Mouse (Mus musculus): ENCODE measurements at regions not wholly inside any gene's neighbourhood (a gene's known extent, or its start where the extent isn't known, plus 50 kb on each side); places are given as distances from the start of the nearest gene placed in this dataset.

- no peaks in the 10 kb centered on the region for H3K27me3 ChIP-seq (ENCODE audit: control insufficient read depth, insufficient read depth, low read length)
- no peak overlapping the region for H3K4me2 ChIP-seq
- no peak overlapping the region for H3K4me3 ChIP-seq (ENCODE audit: low read depth, low read length)
- no peaks in the 10 kb centered on the region for H3K36me3 ChIP-seq (ENCODE audit: control insufficient read depth, insufficient read depth, low read length)
- no peak overlapping the region for H3K27ac ChIP-seq (ENCODE audit: low read depth, low read length)
- WGBS = 61% methylated on average over 2 of the region's 2 CpGs
- no peak for ATAC-seq (ENCODE audit: low FRiP score)
- no peaks in the 10 kb centered on the region for H3K4me1 ChIP-seq (ENCODE audit: control insufficient read depth, insufficient read depth, low read length)
- H3K9ac ChIP-seq (ENCODE audit: low read length) = no peak overlapping the region
- no peak for DNase-seq (ENCODE audit: low spot score, missing footprints)
- no peaks in the 10 kb centered on the region for H3K9me3 ChIP-seq (ENCODE audit: control insufficient read depth, low read length)
Observed at GRCm38 (mm10) chr11:71897551-71897950, 139.8 kb downstream of the Aipl1 start.

- Histone ChIP-seq H3K9ac (ENCODE audit: low read length) (no peak overlapping the region), H3K27me3 (ENCODE audit: control insufficient read depth, insufficient read depth, low read length) (no peaks in the 10 kb centered on the region), H3K4me2 (no peak overlapping the region), H3K4me1 (ENCODE audit: control insufficient read depth, insufficient read depth, low read length) (no peaks in the 10 kb centered on the region), H3K9me3 (ENCODE audit: control insufficient read depth, low read length) (no peaks in the 10 kb centered on the region), H3K36me3 (ENCODE audit: control insufficient read depth, insufficient read depth, low read length) (no peaks in the 10 kb centered on the region), H3K27ac (ENCODE audit: low read depth, low read length) (no peak overlapping the region), H3K4me3 (ENCODE audit: low read depth, low read length) (no peak overlapping the region)
- DNase-seq (ENCODE audit: low spot score, missing footprints) (no peak), ATAC-seq (ENCODE audit: low FRiP score) (no peak)
- WGBS = 69% methylated on average over 3 of the region's 3 CpGs
Observed at GRCm38 (mm10) chr11:71897141-71897540, 140.2 kb downstream of the Aipl1 start.

- Histone ChIP-seq H3K9me3 (ENCODE audit: control insufficient read depth, low read length) (no peaks in the 10 kb centered on the region), H3K4me3 (ENCODE audit: low read depth, low read length) (no peak overlapping the region), H3K36me3 (ENCODE audit: control insufficient read depth, insufficient read depth, low read length) (no peaks in the 10 kb centered on the region), H3K27me3 (ENCODE audit: control insufficient read depth, insufficient read depth, low read length) (no peaks in the 10 kb centered on the region), H3K4me2 (no peak overlapping the region), H3K9ac (ENCODE audit: low read length) (no peak overlapping the region), H3K4me1 (ENCODE audit: control insufficient read depth, insufficient read depth, low read length) (no peaks in the 10 kb centered on the region), H3K27ac (ENCODE audit: low read depth, low read length) (no peak overlapping the region)
- ATAC-seq (ENCODE audit: low FRiP score) = no peak
- WGBS = 74% methylated on average over 1 of the region's 1 CpGs
- no peak for DNase-seq (ENCODE audit: low spot score, missing footprints)
Observed at GRCm38 (mm10) chr11:71891181-71891580, 141.5 kb downstream of the Wscd1 start.

- Histone ChIP-seq H3K4me2 (no peak overlapping the region), H3K27me3 (ENCODE audit: control insufficient read depth, insufficient read depth, low read length) (no peaks in the 10 kb centered on the region), H3K4me1 (ENCODE audit: control insufficient read depth, insufficient read depth, low read length) (no peaks in the 10 kb centered on the region), H3K27ac (ENCODE audit: low read depth, low read length) (no peak overlapping the region), H3K4me3 (ENCODE audit: low read depth, low read length) (no peak overlapping the region), H3K36me3 (ENCODE audit: control insufficient read depth, insufficient read depth, low read length) (no peaks in the 10 kb centered on the region), H3K9ac (ENCODE audit: low read length) (no peak overlapping the region), H3K9me3 (ENCODE audit: control insufficient read depth, low read length) (no peaks in the 10 kb centered on the region)
- DNase-seq (ENCODE audit: low spot score, missing footprints) (no peak), ATAC-seq (ENCODE audit: low FRiP score) (no peak)
- WGBS = 91% methylated on average over 4 of the region's 4 CpGs
Observed at GRCm38 (mm10) chr11:71889161-71889560, 139.4 kb downstream of the Wscd1 start.

GRCm38 (mm10) chr11:71887211-71887610 lies 137.5 kb downstream of the Wscd1 start:
- ATAC-seq (ENCODE audit: low FRiP score) (no peak), DNase-seq (ENCODE audit: low spot score, missing footprints) (no peak)
- H3K9me3 ChIP-seq (ENCODE audit: control insufficient read depth, low read length) = no peaks in the 10 kb centered on the region
- no peak overlapping the region for H3K4me2 ChIP-seq
- H3K9ac ChIP-seq (ENCODE audit: low read length) = no peak overlapping the region
- H3K27ac ChIP-seq (ENCODE audit: low read depth, low read length) = no peak overlapping the region
- no peak overlapping the region for H3K4me3 ChIP-seq (ENCODE audit: low read depth, low read length)
- H3K4me1 ChIP-seq (ENCODE audit: control insufficient read depth, insufficient read depth, low read length) = no peaks in the 10 kb centered on the region
- WGBS = 59% methylated on average over 4 of the region's 4 CpGs
- no peaks in the 10 kb centered on the region for H3K36me3 ChIP-seq (ENCODE audit: control insufficient read depth, insufficient read depth, low read length)
- H3K27me3 ChIP-seq (ENCODE audit: control insufficient read depth, insufficient read depth, low read length) = no peaks in the 10 kb centered on the region

- no peaks in the 10 kb centered on the region for H3K4me1 ChIP-seq (ENCODE audit: control insufficient read depth, insufficient read depth, low read length)
- no peaks in the 10 kb centered on the region for H3K9me3 ChIP-seq (ENCODE audit: control insufficient read depth, low read length)
- no peak overlapping the region for H3K4me2 ChIP-seq
- H3K27me3 ChIP-seq (ENCODE audit: control insufficient read depth, insufficient read depth, low read length) = no peaks in the 10 kb centered on the region
- no peak overlapping the region for H3K27ac ChIP-seq (ENCODE audit: low read depth, low read length)
- H3K36me3 ChIP-seq (ENCODE audit: control insufficient read depth, insufficient read depth, low read length) = no peaks in the 10 kb centered on the region
- DNase-seq (ENCODE audit: low spot score, missing footprints) = no peak
- no peak overlapping the region for H3K9ac ChIP-seq (ENCODE audit: low read length)
- WGBS = 73% methylated on average over 4 of the region's 4 CpGs
- H3K4me3 ChIP-seq (ENCODE audit: low read depth, low read length) = no peak overlapping the region
- ATAC-seq (ENCODE audit: low FRiP score) = no peak
Observed at GRCm38 (mm10) chr11:71886771-71887170, 137.1 kb downstream of the Wscd1 start.

GRCm38 (mm10) chr11:71884861-71885260 lies 135.1 kb downstream of the Wscd1 start:
- H3K4me1 ChIP-seq (ENCODE audit: control insufficient read depth, insufficient read depth, low read length) = no peaks in the 10 kb centered on the region
- no peak overlapping the region for H3K9ac ChIP-seq (ENCODE audit: low read length)
- no peak for DNase-seq (ENCODE audit: low spot score, missing footprints)
- no peak overlapping the region for H3K4me2 ChIP-seq
- no peaks in the 10 kb centered on the region for H3K9me3 ChIP-seq (ENCODE audit: control insufficient read depth, low read length)
- H3K36me3 ChIP-seq (ENCODE audit: control insufficient read depth, insufficient read depth, low read length) = no peaks in the 10 kb centered on the region
- H3K27me3 ChIP-seq (ENCODE audit: control insufficient read depth, insufficient read depth, low read length) = no peaks in the 10 kb centered on the region
- whole genome bisulfite sequencing = 80% methylated on average over 6 of the region's 6 CpGs
- no peak overlapping the region for H3K27ac ChIP-seq (ENCODE audit: low read depth, low read length)
- no peak overlapping the region for H3K4me3 ChIP-seq (ENCODE audit: low read depth, low read length)
- no peak for ATAC-seq (ENCODE audit: low FRiP score)

- no peak for DNase-seq (ENCODE audit: low spot score, missing footprints)
- H3K27me3 ChIP-seq (ENCODE audit: control insufficient read depth, insufficient read depth, low read length) = no peaks in the 10 kb centered on the region
- H3K36me3 ChIP-seq (ENCODE audit: control insufficient read depth, insufficient read depth, low read length) = no peaks in the 10 kb centered on the region
- no peak overlapping the region for H3K4me2 ChIP-seq
- H3K9ac ChIP-seq (ENCODE audit: low read length) = no peak overlapping the region
- 62% methylated on average over 1 of the region's 1 CpGs for WGBS
- H3K4me1 ChIP-seq (ENCODE audit: control insufficient read depth, insufficient read depth, low read length) = no peaks in the 10 kb centered on the region
- H3K4me3 ChIP-seq (ENCODE audit: low read depth, low read length) = no peak overlapping the region
- ATAC-seq (ENCODE audit: low FRiP score) = no peak
- no peak overlapping the region for H3K27ac ChIP-seq (ENCODE audit: low read depth, low read length)
- no peaks in the 10 kb centered on the region for H3K9me3 ChIP-seq (ENCODE audit: control insufficient read depth, low read length)
Observed at GRCm38 (mm10) chr11:71881841-71882240, 132.1 kb downstream of the Wscd1 start.

GRCm38 (mm10) chr11:71871297-71871696 lies 121.6 kb downstream of the Wscd1 start:
- Histone ChIP-seq H3K4me1 (ENCODE audit: control insufficient read depth, insufficient read depth, low read length) (no peaks in the 10 kb centered on the region), H3K9ac (ENCODE audit: low read length) (no peak overlapping the region), H3K27ac (ENCODE audit: low read depth, low read length) (no peak overlapping the region), H3K4me2 (no peak overlapping the region), H3K4me3 (ENCODE audit: low read depth, low read length) (no peak overlapping the region), H3K27me3 (ENCODE audit: control insufficient read depth, insufficient read depth, low read length) (no peaks in the 10 kb centered on the region), H3K9me3 (ENCODE audit: control insufficient read depth, low read length) (no peaks in the 10 kb centered on the region), H3K36me3 (ENCODE audit: control insufficient read depth, insufficient read depth, low read length) (no peaks in the 10 kb centered on the region)
- no peak for DNase-seq (ENCODE audit: low spot score, missing footprints)
- no peak for ATAC-seq (ENCODE audit: low FRiP score)
- 83% methylated on average over 7 of the region's 7 CpGs for WGBS

- H3K4me3 ChIP-seq (ENCODE audit: low read depth, low read length) = no peak overlapping the region
Observed at GRCm38 (mm10) chr11:71866690-71867089, 117.0 kb downstream of the Wscd1 start.

More at GRCm38 (mm10) chr11:71866690-71867089, 117.0 kb downstream of the Wscd1 start:
- DNase-seq (ENCODE audit: low spot score, missing footprints) (peak; percentile 62), ATAC-seq (ENCODE audit: low FRiP score) (no peak)
- no peak overlapping the region for H3K9ac ChIP-seq (ENCODE audit: low read length)
- WGBS = 88% methylated on average over 12 of the region's 12 CpGs
- H3K4me2 ChIP-seq = no peak overlapping the region
- no peaks in the 10 kb centered on the region for H3K9me3 ChIP-seq (ENCODE audit: control insufficient read depth, low read length)
- no peaks in the 10 kb centered on the region for H3K4me1 ChIP-seq (ENCODE audit: control insufficient read depth, insufficient read depth, low read length)
- H3K36me3 ChIP-seq (ENCODE audit: control insufficient read depth, insufficient read depth, low read length) = no peaks in the 10 kb centered on the region
- H3K27ac ChIP-seq (ENCODE audit: low read depth, low read length) = no peak overlapping the region
- H3K27me3 ChIP-seq (ENCODE audit: control insufficient read depth, insufficient read depth, low read length) = no peaks in the 10 kb centered on the region
